ENCODE assay signal across 8 mouse cellular contexts in the genomic region with DNA sequence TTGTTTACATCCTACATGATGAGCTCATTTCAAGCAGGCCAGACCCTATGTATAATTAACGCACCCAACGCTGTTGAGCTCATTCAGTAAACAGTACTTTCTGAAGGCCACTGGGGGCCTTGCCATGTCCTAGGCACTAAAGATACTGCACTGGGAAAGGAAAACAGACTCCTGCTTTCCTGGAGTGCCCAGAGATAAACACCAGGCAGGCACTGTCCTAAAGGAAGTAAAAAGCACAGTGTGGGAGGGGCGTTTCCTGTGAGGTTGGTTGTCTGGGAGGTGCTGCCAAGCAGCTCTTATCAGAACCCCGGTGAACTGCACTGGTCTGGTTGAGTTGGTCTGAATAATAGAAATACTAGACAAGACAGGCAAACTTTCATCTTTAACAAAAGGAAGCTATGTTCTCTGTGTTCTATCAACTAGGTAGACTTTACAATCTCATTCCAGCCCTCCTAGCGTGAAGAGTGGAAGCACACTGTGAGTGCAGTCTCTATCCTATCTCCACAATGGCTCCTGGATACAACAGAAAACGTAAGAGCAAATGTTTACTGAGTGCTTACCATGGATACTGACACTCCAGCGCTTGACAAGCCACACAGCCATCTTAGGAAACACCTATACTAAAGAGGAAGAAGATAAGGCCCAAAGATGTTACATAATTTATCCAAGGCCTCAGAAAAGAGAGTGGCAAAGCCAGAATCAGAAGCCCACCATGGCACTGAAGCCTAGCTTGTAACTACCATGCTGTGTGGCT. TPM values are rescaled to one million over a fixed set of nuclear protein-coding genes. Genes with fewer than 3 reads are reported as not detected.
A peak's percentile ranks its signal among the peaks of the same experiment; 100 is the strongest.
DNase-seq lines count a peak whose midpoint lies in the region; ATAC-seq and TF ChIP-seq lines count a peak whose summit lies in the region.

No protein-coding gene starts in this region.

- H3K27ac ChIP-seq in heart, postnatal 0 days (ENCODE audit: low read depth), result peak overlapping the region; percentile 84
- peak overlapping the region; percentile 13 for H3K27ac ChIP-seq in liver, adult 2 months (replicated peaks; ENCODE audit: insufficient read depth, low read depth, low read length)
- peak overlapping the region; percentile 69 for H3K27ac ChIP-seq in stomach, embryonic 16.5 days (ENCODE audit: low read length)

- no peak overlapping the region for H3K4me3 ChIP-seq in heart, postnatal 0 days (ENCODE audit: low read depth, low read length)
- no peak overlapping the region for H3K4me3 ChIP-seq in liver, adult 2 months (ENCODE audit: insufficient read depth, low read depth, low read length)
- H3K4me3 ChIP-seq in stomach, embryonic 16.5 days (replicated peaks; ENCODE audit: low read length), result no peak overlapping the region

- no peak overlapping the region for H3K9ac ChIP-seq in heart, postnatal 0 days (replicated peaks; ENCODE audit: low read depth, low read length)
- no peak overlapping the region for H3K9ac ChIP-seq in liver, adult 2 months (ENCODE audit: low read depth, low read length)
- peak overlapping the region; percentile 6; the same call in 1 of the 2 replicates for H3K9ac ChIP-seq in stomach, embryonic 16.5 days (ENCODE audit: low read length)

- WGBS in heart, postnatal 0 days, result 11% methylated on average over 7 of the region's 7 CpGs
- WGBS in liver, adult 2 months, result 27% methylated on average over 7 of the region's 7 CpGs
- 27% methylated on average over 7 of the region's 7 CpGs for WGBS in stomach, embryonic 16.5 days

- peak; percentile 77 for TF ChIP-seq EP300 in heart, postnatal 0 days (IDR thresholded peaks at IDR 0.05; ENCODE audit: low read depth)

- peaks cover 44% of the 10 kb centered on the region for H3K79me2 ChIP-seq in liver, adult 2 months (ENCODE audit: control insufficient read depth, insufficient read depth, low read length)

- H3K4me2 ChIP-seq in heart, postnatal 0 days (ENCODE audit: low read depth, low read length), result peak overlapping the region; percentile 8
- 0 out of 2 replicates have a peak overlapping the region, but pooled peaks have one; percentile 3 for H3K4me2 ChIP-seq in stomach, embryonic 16.5 days (ENCODE audit: low read depth, low read length)

- no peaks in the 10 kb centered on the region for H3K36me3 ChIP-seq in heart, postnatal 0 days (replicated peaks; ENCODE audit: control insufficient read depth, insufficient read depth, low read length)
- H3K36me3 ChIP-seq in liver, adult 2 months (ENCODE audit: control insufficient read depth, insufficient read depth, low read length), result no peaks in the 10 kb centered on the region
- H3K36me3 ChIP-seq in stomach, embryonic 16.5 days (ENCODE audit: control insufficient read depth, insufficient read depth, low read length), result no peaks in the 10 kb centered on the region

- no peaks in the 10 kb centered on the region for H3K9me3 ChIP-seq in heart, postnatal 0 days (replicated peaks; ENCODE audit: control insufficient read depth, low read length)
- H3K9me3 ChIP-seq in stomach, embryonic 16.5 days (replicated peaks; ENCODE audit: control insufficient read depth, low read length), result no peaks in the 10 kb centered on the region

- no peak for TF ChIP-seq POLR2A in liver, adult 2 months (IDR thresholded peaks at IDR 0.05; ENCODE audit: extremely low read depth, insufficient read depth, low read length)

- peak; percentile 36; the same call in 1 of the 2 replicates for ATAC-seq in cerebellum, adult (ENCODE audit: insufficient number of reproducible peaks, low FRiP score, low TSS enrichment)
- ATAC-seq in heart, postnatal 0 days (ENCODE audit: insufficient read depth, low read depth), result peak; percentile 87
- ATAC-seq in stomach, embryonic 16.5 days (ENCODE audit: insufficient read depth, low FRiP score), result peak; percentile 84

- H3K4me1 ChIP-seq in heart, postnatal 0 days (ENCODE audit: control insufficient read depth, insufficient read depth), result peaks cover 45% of the 10 kb centered on the region
- H3K4me1 ChIP-seq in liver, adult 2 months (ENCODE audit: control insufficient read depth, insufficient read depth, low read length), result peaks cover 26% of the 10 kb centered on the region
- peaks cover 33% of the 10 kb centered on the region for H3K4me1 ChIP-seq in stomach, embryonic 16.5 days (ENCODE audit: control insufficient read depth, insufficient read depth, low read length)

- DNase-seq in cerebellum, postnatal 4 days (ENCODE audit: low spot score in 2 of 2), result no peak
- DNase-seq in T-cell, adult 2 months (ENCODE audit: low spot score), result peak; percentile 43
- DNase-seq in heart, postnatal 0 days (ENCODE audit: low spot score), result peak; percentile 76
- DNase-seq in liver, adult 2 months (ENCODE audit: extremely low read depth, low read depth, low spot score), result peak; percentile 29
- DNase-seq in right cerebral cortex, postnatal 10 days (ENCODE audit: low spot score in 2 of 2), result no peak
- no peak for DNase-seq in frontal cortex, postnatal 25 days (ENCODE audit: low spot score in 2 of 2)

- TF ChIP-seq CTCF in heart, postnatal 0 days (IDR thresholded peaks at IDR 0.05; ENCODE audit: low read depth), result no peak
- TF ChIP-seq CTCF in liver, adult 2 months (IDR thresholded peaks at IDR 0.05; ENCODE audit: low read depth, low read length), result no peak

- no peaks in the 10 kb centered on the region for H3K27me3 ChIP-seq in heart, postnatal 0 days (ENCODE audit: control insufficient read depth, insufficient read depth, low read length)
- H3K27me3 ChIP-seq in liver, adult 2 months (ENCODE audit: control insufficient read depth, insufficient read depth, low read length), result no peaks in the 10 kb centered on the region
- no peaks in the 10 kb centered on the region for H3K27me3 ChIP-seq in stomach, embryonic 16.5 days (ENCODE audit: control insufficient read depth, insufficient read depth, low read length)

RNA-seq across cellular contexts. Expression of a gene that starts 10.8 kb away (rescaled TPM):
- total RNA-seq in heart, postnatal 0 days (2014; rRNA removed; ENCODE audit: low replicate concordance), result 18.2 TPM in 2 replicates
- 9.9 and 11.2 TPM in 2 replicates for polyA plus RNA-seq in heart, postnatal 0 days (2015; fragmentation: Nextera tagmentation; extraction: Ambion mirVana)
- total RNA-seq in liver, adult 2 months (2014; rRNA removed), result 2.9 and 4.2 TPM in 2 replicates
- 4.5 and 5.4 TPM in 2 replicates for polyA plus RNA-seq in liver, adult 2 months (2012; rRNA removed)
- polyA plus RNA-seq in stomach, embryonic 16.5 days (2015; fragmentation: Nextera tagmentation; extraction: Ambion mirVana), result 8.3 and 10.6 TPM in 2 replicates

Comparison
In these comparisons a context has a peak if more than half of its experiments do, and no peak if none do; other contexts are left out.
1. ATAC-seq: peak in every context shown above with its lines; median percentile 87 in heart, postnatal 0 days; 84 in stomach, embryonic 16.5 days; 36 in cerebellum, adult.
2. DNase-seq: peak in T-cell, adult 2 months (single experiment), heart, postnatal 0 days (single experiment) and liver, adult 2 months (single experiment); none in cerebellum, postnatal 4 days (0 of 2), right cerebral cortex, postnatal 10 days (0 of 2) and frontal cortex, postnatal 25 days (0 of 2).
3. H3K27ac ChIP-seq: peak in every context shown above with its lines; median percentile 84 in heart, postnatal 0 days; 69 in stomach, embryonic 16.5 days; 13 in liver, adult 2 months.